ENCODE assay signal across 1 mouse cellular context in the genomic region with DNA sequence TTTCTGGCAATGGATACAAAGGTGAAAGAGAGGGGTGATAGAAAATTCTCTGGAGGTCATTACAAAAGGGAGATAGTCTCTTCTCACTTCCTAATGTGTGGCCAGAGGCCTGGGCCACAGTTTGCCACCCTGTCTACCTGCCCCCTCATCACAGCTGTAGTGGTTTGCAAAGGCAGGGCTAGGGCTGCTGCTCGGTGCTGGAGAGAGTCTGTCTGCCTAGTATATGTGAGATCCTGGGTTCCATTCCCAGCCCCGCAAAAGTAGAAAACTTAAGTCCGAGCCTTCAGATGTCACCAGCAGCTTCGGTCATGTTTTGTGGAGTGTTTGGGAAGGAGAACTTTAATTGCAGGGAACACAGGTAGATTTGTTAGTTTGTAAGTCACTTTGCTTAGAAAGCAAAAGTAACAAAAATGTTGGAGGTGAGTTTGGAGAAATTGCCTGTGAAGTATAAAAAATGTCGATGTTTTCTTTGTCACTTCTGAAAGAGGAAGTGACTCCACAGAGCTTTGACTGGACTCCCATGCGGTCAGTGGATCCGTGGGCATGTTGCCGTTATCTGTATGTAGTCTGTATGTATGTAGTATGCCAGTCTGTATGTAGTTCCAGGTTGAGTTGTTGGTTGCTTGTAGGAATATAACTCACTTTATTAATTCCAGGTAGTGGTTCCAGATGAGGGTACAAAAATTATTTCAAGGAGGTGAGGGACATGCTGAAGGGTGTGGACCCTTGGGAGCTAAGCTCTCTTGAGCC.
TF ChIP-seq lines count a peak whose summit lies in the region.

No protein-coding gene starts in this region.

TF ChIP-seq in CH12.LX, 34 proteins besides CTCF, POLR2A, EP300 and RAD21 (continued from another document):
- TF ChIP-seq ZNF384 (IDR thresholded peaks at IDR 0.05; ENCODE audit: low read depth, low read length) (peak; percentile 7; the same call in 1 of the 2 replicates), MYC (IDR thresholded peaks at IDR 0.05; ENCODE audit: low read depth, low read length) (0 out of 2 replicates have a peak, but pooled peaks have one; percentile 56), ELF1 (IDR thresholded peaks at IDR 0.05; ENCODE audit: low read depth, low read length) (0 out of 2 replicates have a peak, but pooled peaks have one; percentile 6), IRF4 (IDR thresholded peaks at IDR 0.05; ENCODE audit: low read depth, low read length) (peak; percentile 70; the same call in 1 of the 2 replicates), NRF1 (IDR thresholded peaks at IDR 0.05; ENCODE audit: low read depth, low read length) (no peak), PAX5 (IDR thresholded peaks at IDR 0.05; ENCODE audit: low read length) (no peak), USF1 (IDR thresholded peaks at IDR 0.05; ENCODE audit: low read depth, low read length) (no peak), MXI1 (IDR thresholded peaks at IDR 0.05; ENCODE audit: low read depth, low read length) (peak; percentile 49; the same call in 1 of the 2 replicates), CHD1 (IDR thresholded peaks at IDR 0.05; ENCODE audit: low read depth, low read length) (0 out of 2 replicates have a peak, but pooled peaks have one; percentile 55)
